22 mouse cellular contexts compared by ENCODE assay signal in genomic region chr14:38701413-38701812, GRCm38 (mm10).
DNase-seq lines count a peak whose midpoint lies in the region; ATAC-seq and TF ChIP-seq lines count a peak whose summit lies in the region.
"Had no signal": no experiment of that assay in that cellular context is flagged by ENCODE, and none has a peak within 500 bp of the region (broad histone marks: within the 10 kb centered on the region; RNA-seq: fewer than 3 reads in every experiment).

No protein-coding gene starts in this region.

- intact Hi-C loops in gastrocnemius, postnatal 14 days (cut with DNase I; ENCODE audit: low total_unique reads) = no loop called here

- no peak overlapping the region for H3K4me2 ChIP-seq in lung, embryonic 16.5 days (ENCODE audit: low read depth, low read length)
- no peak overlapping the region for H3K4me2 ChIP-seq in limb, embryonic 14.5 days (replicated peaks; ENCODE audit: low read depth, low read length, severe bottlenecking)
- H3K4me2 ChIP-seq: embryonic facial prominence, embryonic 15.5 days; hindbrain, embryonic 12.5 days had no signal

- no peaks in the 10 kb centered on the region for H3K4me1 ChIP-seq in lung, embryonic 16.5 days (replicated peaks; ENCODE audit: control insufficient read depth, insufficient read depth, low read length)
- H3K4me1 ChIP-seq in limb, embryonic 14.5 days (ENCODE audit: control insufficient read depth, insufficient read depth, low read length) = no peaks in the 10 kb centered on the region
- H3K4me1 ChIP-seq: embryonic facial prominence, embryonic 15.5 days; hindbrain, embryonic 12.5 days had no signal

- 25% methylated on average over 1 of the region's 1 CpGs for WGBS in lung, embryonic 16.5 days
- WGBS in limb, embryonic 14.5 days = 42% methylated on average over 1 of the region's 1 CpGs

- no peaks in the 10 kb centered on the region for H3K36me3 ChIP-seq in lung, embryonic 16.5 days (ENCODE audit: control insufficient read depth, insufficient read depth, low read length)
- H3K36me3 ChIP-seq in limb, embryonic 14.5 days (ENCODE audit: control insufficient read depth, insufficient read depth, low read length) = no peaks in the 10 kb centered on the region
- H3K36me3 ChIP-seq: embryonic facial prominence, embryonic 15.5 days; forebrain, embryonic 10.5 days; hindbrain, embryonic 12.5 days had no signal

- peak overlapping the region; percentile 80; the same call in 1 of the 2 replicates for H3K27ac ChIP-seq in layer of hippocampus, adult 2 months
- no peak overlapping the region for H3K27ac ChIP-seq in lung, embryonic 16.5 days (ENCODE audit: low read length)
- no peak overlapping the region for H3K27ac ChIP-seq in limb, embryonic 14.5 days (replicated peaks; ENCODE audit: low read depth, low read length)
- H3K27ac ChIP-seq: embryonic facial prominence, embryonic 15.5 days; forebrain, embryonic 10.5 days; gastrocnemius, adult 2 months; hindbrain, embryonic 12.5 days had no signal

- no peak overlapping the region for H3K4me3 ChIP-seq in layer of hippocampus, adult 2 months
- no peak overlapping the region for H3K4me3 ChIP-seq in lung, embryonic 16.5 days (ENCODE audit: low read length)
- no peak overlapping the region for H3K4me3 ChIP-seq in limb, embryonic 14.5 days (replicated peaks; ENCODE audit: low read length)
- H3K4me3 ChIP-seq: embryonic facial prominence, embryonic 15.5 days; erythroblast, embryonic 14.5 days; forebrain, embryonic 10.5 days; gastrocnemius, adult 2 months; hindbrain, embryonic 12.5 days had no signal

- TF ChIP-seq POLR2A in limb, embryonic 14.5 days (IDR thresholded peaks at IDR 0.05; ENCODE audit: borderline replicate concordance, extremely low read depth, insufficient read depth, insufficient read length) = no peak

- no peaks in the 10 kb centered on the region for H3K27me3 ChIP-seq in lung, embryonic 16.5 days (ENCODE audit: control insufficient read depth, insufficient read depth, low read depth, low read length)
- H3K27me3 ChIP-seq in limb, embryonic 14.5 days (ENCODE audit: control insufficient read depth, insufficient read depth, low read length) = no peaks in the 10 kb centered on the region
- H3K27me3 ChIP-seq: embryonic facial prominence, embryonic 15.5 days; hindbrain, embryonic 12.5 days had no signal

- ATAC-seq in lung, embryonic 16.5 days (ENCODE audit: low read depth) = peak; percentile 68
- no peak for ATAC-seq in limb, embryonic 14.5 days (ENCODE audit: low FRiP score, low read depth)
- ATAC-seq: forebrain, embryonic 14.5 days had no signal

- H3K9me3 ChIP-seq in lung, embryonic 16.5 days (ENCODE audit: control insufficient read depth, low read length) = no peaks in the 10 kb centered on the region
- no peaks in the 10 kb centered on the region for H3K9me3 ChIP-seq in limb, embryonic 14.5 days (ENCODE audit: control insufficient read depth, low read length)
- H3K9me3 ChIP-seq: embryonic facial prominence, embryonic 15.5 days; forebrain, embryonic 10.5 days; hindbrain, embryonic 12.5 days had no signal

- no peak for DNase-seq in layer of hippocampus, adult 2 months (ENCODE audit: low spot score in 2 of 2)
- no peak for DNase-seq in layer of hippocampus, adult 18-20 months (ENCODE audit: low spot score in 2 of 2)
- DNase-seq in lung, adult 18-20 months = no peak
- peak; percentile 3 for DNase-seq in NIH3T3 (ENCODE audit: low read depth)
- DNase-seq in limb, embryonic 14.5 days (ENCODE audit: low spot score) = peak; percentile 31
- DNase-seq in gastrocnemius, postnatal 14 days = no peak
- DNase-seq: adrenal gland, adult 8-10 months; adrenal gland, postnatal 36 days; cerebellum, adult 11-12 months; cerebellum, adult 9-10 months; cerebellum, postnatal 36 days; gastrocnemius, adult 2 months; gastrocnemius, postnatal 36 days; heart, adult 11 months; heart, postnatal 10 days; heart, postnatal 4 days had no signal

- no peak overlapping the region for H3K9ac ChIP-seq in lung, embryonic 16.5 days (ENCODE audit: low read length)
- no peak overlapping the region for H3K9ac ChIP-seq in limb, embryonic 14.5 days (ENCODE audit: low read depth, low read length, severe bottlenecking)
- H3K9ac ChIP-seq: embryonic facial prominence, embryonic 15.5 days; hindbrain, embryonic 12.5 days had no signal

- TF ChIP-seq CTCF in layer of hippocampus, adult 2 months (conservative IDR thresholded peaks at IDR 0.05) = no peak

Comparison
In these comparisons a context has a peak if more than half of its experiments do, and no peak if none do; other contexts are left out.
1. DNase-seq: peak in NIH3T3 (single experiment) and limb, embryonic 14.5 days (single experiment); none in layer of hippocampus, adult 2 months (0 of 2), layer of hippocampus, adult 18-20 months (0 of 2), lung, adult 18-20 months (0 of 2) and gastrocnemius, postnatal 14 days (single experiment).